Mouse (Mus musculus) lung, postnatal 36 days (tissue): ENCODE results near the gene Slc12a5.

Experiments
- DNase-seq: peaks from one replicate; pipeline ENCODE4 v3.0.0; 2022; ENCODE audit warnings: mixed read lengths

The Slc12a5 gene

GRCm38 (mm10) chr2:165034131-165035057 lies 73.8 kb downstream of the Slc12a5 start, which contains the start of gene Ncoa5:
Gene Ncoa5 (minus strand): TSS chr2:165034867.
- DNase-seq, result peak; percentile 98

- DNase-seq, result no peak
Measured at GRCm38 (mm10) chr2:165035058-165035431, 74.4 kb downstream of the Slc12a5 start.

GRCm38 (mm10) chr2:165037415-165037814 lies 76.8 kb downstream of the Slc12a5 start:
- no peak for DNase-seq

- no peak for DNase-seq
Measured at GRCm38 (mm10) chr2:165042126-165042525, 81.5 kb downstream of the Slc12a5 start.

- no peak for DNase-seq
Measured at GRCm38 (mm10) chr2:165043090-165043636, 82.6 kb downstream of the Slc12a5 start.

GRCm38 (mm10) chr2:165043729-165044128 lies 83.1 kb downstream of the Slc12a5 start:
- no peak for DNase-seq

GRCm38 (mm10) chr2:165049044-165049443 lies 88.4 kb downstream of the Slc12a5 start:
- DNase-seq, result no peak
